Mouse (Mus musculus) CH12.LX (cell line): ENCODE measurements at regions not wholly inside any gene's neighbourhood (a gene's known extent, or its start where the extent isn't known, plus 50 kb on each side); places are given as distances from the start of the nearest gene placed in this dataset.

Source experiments
- DNase-seq: peaks from one replicate; pipeline ENCODE4 v3.0.0-alpha.2; 2013; ENCODE audit errors: extremely low read depth
- H3K27ac ChIP-seq: 2 replicates; pipeline ENCODE4 v1.5.1; 2012; ENCODE audit warnings: low read depth, mild to moderate bottlenecking, control low read depth, moderate library complexity; ENCODE audit not compliant: insufficient read depth
- H3K27me3 ChIP-seq: replicated peaks from 2 replicates; pipeline ENCODE3; 2012; ENCODE audit warnings: inconsistent platforms
- H3K36me3 ChIP-seq, 2 experiments: replicated peaks in 1 of 2; 2 replicates each; pipeline versions ENCODE3 to v1.6.1; 2012; ENCODE audit warnings: inconsistent platforms in 1 of 2, low read length in 1 of 2, mild to moderate bottlenecking in 1 of 2, mixed read lengths in 1 of 2, moderate library complexity in 1 of 2; ENCODE audit not compliant: control insufficient read depth in 1 of 2, insufficient read depth in 1 of 2
- H3K4me1 ChIP-seq, 2 experiments: 2 replicates each; pipeline ENCODE4 v1.6.1; 2012; ENCODE audit warnings: inconsistent platforms in 1 of 2, moderate library complexity in 1 of 2; ENCODE audit not compliant: insufficient read depth in 2 of 2, control insufficient read depth in 1 of 2
- H3K4me2 ChIP-seq: 2 replicates; pipeline ENCODE4 v1.6.1; 2012; ENCODE audit warnings: low read depth, mild to moderate bottlenecking, control low read depth; ENCODE audit not compliant: poor library complexity, insufficient read depth, severe bottlenecking
- H3K4me3 ChIP-seq, 3 experiments: fragments of 150-350 bp in 1 of 3; sonication (generic) in 1 of 3; replicated peaks in 1 of 3; 2 replicates each; pipeline versions ENCODE3 to v1.5.1; 2011 to 2012; ENCODE audit warnings: low read depth in 2 of 3, low read length in 2 of 3, mild to moderate bottlenecking in 2 of 3, moderate library complexity in 2 of 3, control low read depth in 1 of 3, improper control_type of control experiment in 1 of 3, inconsistent platforms in 1 of 3, mixed read lengths in 1 of 3; ENCODE audit not compliant: poor library complexity in 1 of 3
- H3K79me2 ChIP-seq: replicated peaks from 2 replicates; pipeline ENCODE4 v1.6.1; 2012; ENCODE audit warnings: mild to moderate bottlenecking, moderate library complexity; ENCODE audit not compliant: control insufficient read depth, poor library complexity, insufficient read depth, severe bottlenecking; ENCODE audit errors: extremely low read depth
- H3K9ac ChIP-seq: 2 replicates; pipeline ENCODE4 v1.6.1; 2012; ENCODE audit warnings: low read depth, mild to moderate bottlenecking, control low read depth, moderate library complexity; ENCODE audit not compliant: insufficient read depth
- H3K9me3 ChIP-seq: replicated peaks from 2 replicates; pipeline ENCODE3; 2012; ENCODE audit warnings: low read length, inconsistent platforms, mixed read lengths
- BHLHE40 ChIP-seq: IDR thresholded peaks from 2 replicates; pipeline ENCODE4 v1.6.1; 2011; ENCODE audit warnings: mild to moderate bottlenecking, low read depth, low read length, improper control_type of control experiment
- E2F4 ChIP-seq: IDR thresholded peaks from 2 replicates; pipeline ENCODE4 v1.6.1; 2011; ENCODE audit warnings: low read depth, low read length, improper control_type of control experiment; ENCODE audit not compliant: insufficient replicate concordance
- ETS1 ChIP-seq: conservative IDR thresholded peaks from 2 replicates; pipeline ENCODE4 v1.6.1; 2012; ENCODE audit warnings: low read depth, mild to moderate bottlenecking, inconsistent platforms, low read length, improper control_type of control experiment, moderate library complexity
- GABPA ChIP-seq: IDR thresholded peaks from 2 replicates; pipeline ENCODE4 v1.6.1; 2012; ENCODE audit warnings: low read depth, low read length, improper control_type of control experiment, inconsistent platforms; ENCODE audit not compliant: insufficient replicate concordance
- HCFC1 ChIP-seq: IDR thresholded peaks from 2 replicates; pipeline ENCODE4 v1.6.1; 2012; ENCODE audit warnings: low read depth, mild to moderate bottlenecking, inconsistent platforms, low read length, improper control_type of control experiment
- JUN ChIP-seq: IDR thresholded peaks from 2 replicates; pipeline ENCODE4 v1.6.1; 2011; ENCODE audit warnings: low read depth, mild to moderate bottlenecking, low read length, improper control_type of control experiment, moderate library complexity; ENCODE audit not compliant: insufficient read depth
- KAT2A ChIP-seq: IDR thresholded peaks from 2 replicates; pipeline ENCODE4 v1.6.1; 2012; ENCODE audit warnings: low read length, improper control_type of control experiment, inconsistent platforms; ENCODE audit not compliant: insufficient replicate concordance
- MAFK ChIP-seq: IDR thresholded peaks from 2 replicates; pipeline ENCODE4 v1.6.1; 2011; ENCODE audit warnings: low read length, improper control_type of control experiment; ENCODE audit not compliant: insufficient replicate concordance
- MXI1 ChIP-seq: IDR thresholded peaks from 2 replicates; pipeline ENCODE4 v1.6.1; 2011; ENCODE audit warnings: mild to moderate bottlenecking, low read depth, low read length, improper control_type of control experiment
- NELFE ChIP-seq: IDR thresholded peaks from 2 replicates; pipeline ENCODE4 v1.6.1; 2011; ENCODE audit warnings: low read depth, low read length, improper control_type of control experiment
- NRF1 ChIP-seq: IDR thresholded peaks from 2 replicates; pipeline ENCODE4 v1.6.1; 2014; ENCODE audit warnings: low read depth, mild to moderate bottlenecking, inconsistent platforms, low read length, improper control_type of control experiment, moderate library complexity
- POLR2A ChIP-seq: IDR thresholded peaks from 2 replicates; pipeline ENCODE4 v1.6.1; 2011; ENCODE audit warnings: low read depth, mild to moderate bottlenecking, improper control_type of control experiment, low read length
- POLR2AphosphoS2 ChIP-seq: IDR thresholded peaks from 2 replicates; pipeline ENCODE4 v1.6.1; 2011; ENCODE audit warnings: low read depth, low read length, improper control_type of control experiment
- RCOR1 ChIP-seq: conservative IDR thresholded peaks from 2 replicates; pipeline ENCODE4 v1.6.1; 2012; ENCODE audit warnings: low read depth, mild to moderate bottlenecking, inconsistent platforms, low read length, improper control_type of control experiment
- SMC3 ChIP-seq: IDR thresholded peaks from 2 replicates; pipeline ENCODE4 v1.6.1; 2011; ENCODE audit warnings: low read depth, low read length, improper control_type of control experiment
- UBTF ChIP-seq: IDR thresholded peaks from 2 replicates; pipeline ENCODE4 v1.6.1; 2012; ENCODE audit warnings: low read depth, mild to moderate bottlenecking, inconsistent platforms, low read length, improper control_type of control experiment, moderate library complexity
- USF2 ChIP-seq: conservative IDR thresholded peaks from 2 replicates; pipeline ENCODE4 v1.6.1; 2011; ENCODE audit warnings: low read depth, low read length, improper control_type of control experiment
- ZKSCAN1 ChIP-seq: IDR thresholded peaks from 2 replicates; pipeline ENCODE4 v1.6.1; 2012; ENCODE audit warnings: low read depth, inconsistent platforms, low read length, improper control_type of control experiment, borderline replicate concordance
- dilution Hi-C: fragments of 300-500 bp; cut with MboI; formaldehyde crosslinking; loops from 2 replicates; pipeline ENCODE4 v1.14.3; 2020; ENCODE audit warnings: low sequenced_read_pairs; ENCODE audit not compliant: extremely low pct_unique_long_range_greater_than_20kb, extremely low pct_ligation_motif_present
- in situ Hi-C: fragments of 300-500 bp; cut with MboI; formaldehyde crosslinking; loops from 3 replicates; pipeline ENCODE4 v1.14.3; 2019; ENCODE audit warnings: low sequenced_read_pairs, low pct_ligation_motif_present, low pct_unique_long_range_greater_than_20kb, mixed read lengths

DNA sequence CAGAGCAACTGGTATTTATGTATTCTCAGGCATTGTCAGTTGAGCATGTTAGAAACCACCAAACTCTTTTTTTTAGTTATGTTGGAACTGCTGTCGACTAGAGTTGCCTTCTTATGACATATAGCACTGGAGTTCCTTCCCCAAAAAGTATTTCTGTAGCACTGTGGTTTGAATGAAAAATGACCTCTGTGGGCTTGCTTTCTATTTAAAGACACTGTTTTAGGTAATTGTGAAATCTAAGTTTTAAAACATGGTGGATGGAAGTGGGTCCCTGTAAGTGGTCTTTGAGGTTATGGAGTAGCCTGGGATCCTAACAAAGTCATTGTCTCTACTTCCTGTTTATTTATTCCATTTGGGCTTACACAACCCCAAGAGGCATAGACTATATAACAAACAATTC, 93.2 kb upstream of the Mrps30 start:
- Histone ChIP-seq H3K79me2 (no peaks in the 10 kb centered on the region), H3K9ac (no peak overlapping the region), H3K4me2 (no peak overlapping the region), H3K4me1 (no peaks in the 10 kb centered on the region), H3K4me3 (no peak overlapping the region), H3K27ac (no peak overlapping the region), H3K9me3 (no peaks in the 10 kb centered on the region), H3K27me3 (no peaks in the 10 kb centered on the region), H3K36me3 (no peaks in the 10 kb centered on the region)
- in situ Hi-C loops (no loop called here), dilution Hi-C loops (no loop called here)
- DNase-seq, result no peak
- TF ChIP-seq POLR2AphosphoS2 (no peak), JUN (no peak), POLR2A (no peak), UBTF (no peak), MXI1 (no peak), GABPA (no peak), BHLHE40 (no peak), KAT2A (no peak)

DNA sequence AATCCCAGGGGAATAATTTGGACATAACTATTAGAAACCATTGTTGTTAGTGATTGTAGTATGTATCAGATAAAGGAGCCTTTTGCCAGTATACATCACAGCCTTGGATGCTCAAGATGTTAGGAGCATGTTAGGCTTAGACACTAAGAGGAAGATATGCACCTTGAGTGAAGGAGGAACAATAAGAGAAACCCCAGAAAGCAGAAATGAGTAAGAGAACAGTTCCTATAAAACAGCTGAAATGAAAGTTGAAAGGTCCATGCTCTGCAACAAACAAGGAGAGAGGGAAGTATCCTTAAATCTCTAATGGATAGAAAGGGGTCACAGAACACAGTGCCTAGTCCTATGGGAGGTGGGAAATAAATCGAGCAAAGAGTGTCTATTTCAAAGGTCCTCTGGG, 91.4 kb upstream of the Mrps30 start:
- no peaks in the 10 kb centered on the region for H3K36me3 ChIP-seq
- H3K9me3 ChIP-seq, result no peaks in the 10 kb centered on the region
- no peak for DNase-seq
- H3K4me1 ChIP-seq, result no peaks in the 10 kb centered on the region
- no peaks in the 10 kb centered on the region for H3K79me2 ChIP-seq
- no peak overlapping the region for H3K4me3 ChIP-seq
- H3K4me2 ChIP-seq, result no peak overlapping the region
- H3K27ac ChIP-seq, result no peak overlapping the region
- in situ Hi-C loops (no loop called here), dilution Hi-C loops (no loop called here)
- no peak for TF ChIP-seq NELFE
- no peak for TF ChIP-seq USF2
- TF ChIP-seq ZKSCAN1, result no peak
- no peak for TF ChIP-seq MAFK
- TF ChIP-seq SMC3, result no peak
- no peak for TF ChIP-seq POLR2A
- TF ChIP-seq HCFC1, result no peak
- TF ChIP-seq GABPA, result no peak
- TF ChIP-seq E2F4, result no peak
- TF ChIP-seq JUN, result no peak
- TF ChIP-seq RCOR1, result no peak
- no peak for TF ChIP-seq UBTF
- TF ChIP-seq ETS1, result no peak
- no peak for TF ChIP-seq NRF1
- H3K9ac ChIP-seq, result no peak overlapping the region
- H3K27me3 ChIP-seq, result no peaks in the 10 kb centered on the region
